Mouse (Mus musculus) embryonic fibroblast, embryonic 13.5 days (primary cell): Measurements from ENCODE around the gene Mrap.

ENCODE experiments used
- CTCF ChIP-seq: IDR thresholded peaks from 2 replicates; pipeline ENCODE4 v1.5.1; 2011; ENCODE audit warnings: mild to moderate bottlenecking, control low read depth, low read length, moderate library complexity, borderline replicate concordance; ENCODE audit not compliant: insufficient read depth
- POLR2A ChIP-seq: IDR thresholded peaks from 2 replicates; pipeline ENCODE4 v1.6.1; 2011; ENCODE audit warnings: low read depth, mild to moderate bottlenecking, control low read depth, low read length, moderate library complexity

- TF ChIP-seq CTCF: no peak
- no peak for TF ChIP-seq POLR2A
These were observed 22.5 kb downstream of the Mrap start for GRCm38 (mm10) chr16:90760515-90760914.
